Mouse (Mus musculus) myocyte (in vitro differentiated cells): ENCODE data around the gene Tex2. TPM values are rescaled to one million over a fixed set of nuclear protein-coding genes. Genes with fewer than 3 reads are reported as not detected.
"Not testable (repeated sequence)": the region's sequence is repeated elsewhere in the genome, so short reads cannot be mapped to it uniquely, and the experiment has no call there.

Experiments
- H3K27me3 ChIP-seq: one replicate; pipeline ENCODE4 v1.6.1; 2011; ENCODE audit not compliant: control insufficient read depth, insufficient read depth, insufficient read length
- H3K36me3 ChIP-seq: one replicate; pipeline ENCODE4 v1.6.1; 2011; ENCODE audit not compliant: control insufficient read depth, insufficient read depth
- H3K4me2 ChIP-seq: one replicate; pipeline ENCODE4 v1.6.1; 2011; ENCODE audit warnings: low read depth, control low read depth
- H3K4me3 ChIP-seq: one replicate; pipeline ENCODE4 v1.5.1; 2011; ENCODE audit warnings: mild to moderate bottlenecking, control low read depth, moderate library complexity
- H3K79me2 ChIP-seq: one replicate; pipeline ENCODE4 v1.6.1; 2011; ENCODE audit not compliant: control insufficient read depth, insufficient read depth
- H3ac ChIP-seq: one replicate; pipeline ENCODE4 v1.6.1; 2011; ENCODE audit not compliant: control insufficient read depth, insufficient read length
- CEBPB ChIP-seq: IDR thresholded peaks from 2 replicates; pipeline ENCODE4 v1.6.1; 2011; ENCODE audit warnings: mild to moderate bottlenecking, moderate library complexity; ENCODE audit not compliant: poor library complexity, insufficient read depth, severe bottlenecking
- E2F4 ChIP-seq: IDR thresholded peaks from one replicate; pipeline ENCODE4 v1.6.1; 2011; ENCODE audit warnings: mild to moderate bottlenecking, control low read depth, moderate library complexity; ENCODE audit not compliant: insufficient read depth
- MAX ChIP-seq: IDR thresholded peaks from one replicate; pipeline ENCODE4 v1.6.1; 2011; ENCODE audit warnings: low read depth, mild to moderate bottlenecking, control low read depth
- MYOD1 ChIP-seq, 3 experiments: IDR thresholded peaks; one replicate each; pipeline ENCODE4 v1.6.1; 2011; ENCODE audit warnings: control low read depth in 2 of 3, low read depth in 2 of 3, mild to moderate bottlenecking in 2 of 3, moderate library complexity in 1 of 3; ENCODE audit not compliant: insufficient read length in 2 of 3, control insufficient read depth in 1 of 3
- MYOG ChIP-seq, 3 experiments: IDR thresholded peaks; one replicate each; pipeline ENCODE4 v1.6.1; 2011; ENCODE audit warnings: control low read depth in 2 of 3, low read depth in 2 of 3, mild to moderate bottlenecking in 2 of 3; ENCODE audit not compliant: insufficient read length in 2 of 3, control insufficient read depth in 1 of 3, insufficient read depth in 1 of 3
- POLR2A ChIP-seq: IDR thresholded peaks from one replicate; pipeline ENCODE4 v1.6.1; 2011; ENCODE audit warnings: low read depth, mild to moderate bottlenecking, control low read depth, moderate library complexity; ENCODE audit not compliant: insufficient read length
- POLR2AphosphoS2 ChIP-seq: IDR thresholded peaks from one replicate; pipeline ENCODE4 v1.6.1; 2011; ENCODE audit warnings: low read depth, control low read depth; ENCODE audit not compliant: insufficient read length
- REST ChIP-seq: IDR thresholded peaks from one replicate; pipeline ENCODE4 v1.6.1; 2011; ENCODE audit warnings: mild to moderate bottlenecking, control low read depth, moderate library complexity; ENCODE audit not compliant: insufficient read depth, insufficient read length
- SRF ChIP-seq: IDR thresholded peaks from one replicate; pipeline ENCODE4 v1.6.1; 2011; ENCODE audit warnings: low read depth; ENCODE audit not compliant: control insufficient read depth, insufficient read length
- TCF12 ChIP-seq: IDR thresholded peaks from one replicate; pipeline ENCODE4 v1.6.1; 2011; ENCODE audit warnings: mild to moderate bottlenecking, control low read depth; ENCODE audit not compliant: poor library complexity, insufficient read depth, severe bottlenecking
- TCF3 ChIP-seq: IDR thresholded peaks from one replicate; pipeline ENCODE4 v1.6.1; 2011; ENCODE audit warnings: low read depth, control low read depth; ENCODE audit not compliant: insufficient read length
- USF1 ChIP-seq: IDR thresholded peaks from one replicate; pipeline ENCODE4 v1.6.1; 2011; ENCODE audit warnings: low read depth, mild to moderate bottlenecking, control low read depth, moderate library complexity
- polyA plus RNA-seq: library from polyadenylated mRNA; unstranded; fragments of >200 nt; fragmentation: generic; extraction: Trizol; gene quantifications from one replicate; pipeline ENCODE4 v1.2.1, GENCODE M21; 2012; ENCODE audit warnings: missing spikeins

Tex2 gene
- polyA plus RNA-seq, 1 experiment: 7.0 TPM

DNA sequence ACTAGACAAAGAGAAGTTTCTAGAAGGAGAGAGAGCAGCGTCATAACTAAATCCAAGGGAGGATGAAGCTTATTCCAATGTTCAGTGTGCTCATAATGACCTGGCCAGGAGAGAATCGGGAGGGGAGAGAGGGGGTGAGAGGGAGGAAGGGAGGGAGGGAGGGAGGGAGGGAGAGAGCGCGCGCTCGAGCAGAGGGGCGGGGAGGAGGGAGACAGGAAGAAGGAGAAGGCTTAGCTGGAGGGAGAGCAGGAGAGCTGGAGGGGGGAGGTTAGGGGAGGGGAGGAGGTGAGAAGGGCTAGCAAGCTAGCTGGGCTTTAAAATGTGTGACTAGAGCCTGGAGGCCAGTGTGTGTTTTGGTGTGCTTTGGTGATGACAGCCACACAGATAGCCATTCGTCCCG, 26.8 kb upstream of the Tex2 start:
- Histone ChIP-seq H3K79me2 (no peaks in the 10 kb centered on the region), H3K36me3 (no peaks in the 10 kb centered on the region), H3K4me3 (no peak overlapping the region), H3K27me3 (no peaks in the 10 kb centered on the region), H3ac (no peak overlapping the region), H3K4me2 (no peak overlapping the region)
- no peak for TF ChIP-seq E2F4

DNA sequence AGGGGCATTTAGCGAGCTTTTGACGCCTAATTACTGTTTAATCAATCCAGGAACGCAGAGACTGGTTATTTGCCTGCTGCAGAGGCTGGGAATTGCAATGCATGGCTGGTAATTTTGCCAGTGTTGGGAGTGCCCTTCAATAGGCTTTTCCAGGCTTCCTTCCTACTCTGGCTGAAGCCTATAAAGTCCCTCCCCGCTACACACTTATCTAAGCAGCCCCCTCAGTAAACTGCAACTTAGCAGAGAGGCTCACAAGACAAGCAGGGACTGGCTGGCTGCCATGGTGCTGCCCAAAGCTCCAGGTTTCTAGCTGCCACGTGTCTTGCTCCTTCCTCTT, 26.1 kb upstream of the Tex2 start:
- Histone ChIP-seq H3K36me3 (no peaks in the 10 kb centered on the region), H3ac (no peak overlapping the region), H3K79me2 (no peaks in the 10 kb centered on the region), H3K27me3 (no peaks in the 10 kb centered on the region), H3K4me3 (no peak overlapping the region), H3K4me2 (no peak overlapping the region)
- TF ChIP-seq REST: no peak
- no peak for TF ChIP-seq MYOD1 (IDR thresholded peaks at IDR 0.05; ENCODE audit: control insufficient read depth in 1 of 3, insufficient read length in 2 of 3, low read depth in 2 of 3)
- TF ChIP-seq POLR2AphosphoS2: no peak
- TF ChIP-seq TCF3: no peak
- TF ChIP-seq MAX: no peak
- TF ChIP-seq E2F4: no peak
- TF ChIP-seq TCF12: no peak
- TF ChIP-seq USF1: no peak
- TF ChIP-seq SRF: no peak
- TF ChIP-seq MYOG (IDR thresholded peaks at IDR 0.05; ENCODE audit: control insufficient read depth in 1 of 3, insufficient read depth in 1 of 3, insufficient read length in 2 of 3, low read depth in 2 of 3): no peak
- no peak for TF ChIP-seq POLR2A
- no peak for TF ChIP-seq CEBPB

DNA sequence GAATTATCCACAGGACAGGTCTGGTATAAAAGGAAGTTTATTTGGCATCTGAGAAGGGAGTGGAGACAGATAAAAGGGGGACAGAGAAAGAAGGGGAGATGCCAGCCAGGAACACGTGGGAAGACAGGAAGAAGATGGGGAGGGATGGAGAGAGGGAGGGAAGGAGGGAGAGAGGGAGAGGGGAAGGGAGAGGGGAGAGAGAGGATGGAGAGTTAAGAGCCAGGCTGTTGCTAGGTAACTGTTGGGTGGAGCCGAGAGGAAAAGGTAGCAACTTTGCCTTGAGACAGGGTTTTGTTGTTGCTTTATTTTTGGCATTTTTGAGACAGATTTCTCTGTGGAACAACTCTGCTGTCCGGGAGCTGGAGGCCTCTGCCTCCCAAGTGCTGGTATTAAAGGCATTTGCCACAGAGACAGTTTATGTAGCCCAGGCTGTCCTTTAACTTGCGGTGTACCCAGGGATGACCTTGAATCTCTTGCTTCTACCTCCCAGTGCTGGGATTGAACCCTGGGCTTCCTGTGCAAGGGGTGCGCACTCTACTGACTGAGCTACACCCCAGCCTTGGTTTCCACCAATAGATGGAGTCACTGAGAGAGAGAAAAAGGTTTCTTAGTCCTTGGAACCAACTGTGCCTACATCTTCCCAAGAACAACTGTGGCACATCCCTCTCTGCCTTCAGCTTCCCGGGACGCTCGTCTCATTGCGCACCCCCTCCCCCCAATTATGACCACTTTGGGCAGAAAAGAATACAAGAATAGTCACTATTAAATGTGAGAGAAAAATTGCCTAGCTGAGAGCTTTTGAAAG, 25.5 kb upstream of the Tex2 start:
- H3K79me2 ChIP-seq: no peaks in the 10 kb centered on the region
- TF ChIP-seq CEBPB (no peak), MYOG (IDR thresholded peaks at IDR 0.05; ENCODE audit: control insufficient read depth in 1 of 3, insufficient read depth in 1 of 3, insufficient read length in 2 of 3, low read depth in 2 of 3) (no peak), E2F4 (no peak), MAX (no peak), POLR2AphosphoS2 (no peak), TCF12 (no peak), MYOD1 (IDR thresholded peaks at IDR 0.05; ENCODE audit: control insufficient read depth in 1 of 3, insufficient read length in 2 of 3, low read depth in 2 of 3) (no peak), TCF3 (no peak), REST (no peak), SRF (no peak), POLR2A (no peak)
- H3K4me3 ChIP-seq: no peak overlapping the region
- H3ac ChIP-seq: no peak overlapping the region
- H3K36me3 ChIP-seq: no peaks in the 10 kb centered on the region
- no peak overlapping the region for H3K4me2 ChIP-seq
- H3K27me3 ChIP-seq: no peaks in the 10 kb centered on the region

DNA sequence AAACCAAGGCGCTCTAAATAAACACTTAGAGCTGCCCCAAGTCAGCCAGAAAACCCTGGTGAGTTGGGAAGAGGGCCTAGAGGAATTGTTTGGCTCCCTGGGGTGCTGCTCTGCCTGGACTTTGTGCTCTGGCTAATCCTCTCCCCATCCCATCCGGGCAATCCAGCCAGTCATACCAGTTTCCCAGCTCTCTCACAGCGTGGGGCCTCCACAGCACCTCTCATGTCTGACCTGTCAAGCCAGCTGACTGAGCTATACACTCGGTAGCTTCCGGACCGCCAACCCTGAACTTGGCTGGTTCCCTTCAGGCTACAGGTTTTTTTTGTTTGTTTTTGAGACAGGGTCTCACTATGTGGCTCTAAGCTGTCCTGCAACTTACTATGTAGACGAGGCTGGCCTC, 24.5 kb upstream of the Tex2 start:
- no peaks in the 10 kb centered on the region for H3K79me2 ChIP-seq
- no peak overlapping the region for H3K4me2 ChIP-seq
- no peak overlapping the region for H3K4me3 ChIP-seq
- no peaks in the 10 kb centered on the region for H3K27me3 ChIP-seq
- H3K36me3 ChIP-seq: no peaks in the 10 kb centered on the region
- TF ChIP-seq CEBPB (no peak), REST (no peak), E2F4 (no peak)
- no peak overlapping the region for H3ac ChIP-seq

DNA sequence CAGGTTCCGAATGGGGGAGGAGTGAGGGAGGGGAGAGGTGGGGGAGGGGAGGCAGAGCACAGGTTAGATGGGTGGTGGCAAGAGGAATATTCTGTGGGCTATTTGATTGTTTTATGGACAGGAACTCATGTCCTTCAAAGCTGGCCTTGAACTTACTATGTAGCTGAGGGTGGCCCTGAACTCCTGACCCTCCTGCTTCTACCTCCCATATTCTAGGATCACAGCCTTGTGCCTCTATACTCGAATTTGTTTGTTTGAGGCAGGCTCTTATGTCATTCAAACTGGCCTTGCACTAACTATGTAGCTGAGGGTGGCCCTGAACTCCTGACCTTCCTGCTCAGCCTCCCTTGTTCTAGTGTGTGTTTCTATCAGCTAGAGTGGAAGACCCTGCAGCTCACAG, 22.7 kb upstream of the Tex2 start:
- Histone ChIP-seq H3K4me2 (no peak overlapping the region), H3K27me3 (no peaks in the 10 kb centered on the region), H3K79me2 (no peaks in the 10 kb centered on the region), H3K36me3 (no peaks in the 10 kb centered on the region), H3ac (no peak overlapping the region), H3K4me3 (no peak overlapping the region)
- TF ChIP-seq POLR2AphosphoS2: no peak
- TF ChIP-seq SRF: no peak
- no peak for TF ChIP-seq E2F4
- TF ChIP-seq MYOG (IDR thresholded peaks at IDR 0.05; ENCODE audit: control insufficient read depth in 1 of 3, insufficient read depth in 1 of 3, insufficient read length in 2 of 3, low read depth in 2 of 3): no peak
- TF ChIP-seq USF1: no peak
- no peak for TF ChIP-seq MYOD1 (IDR thresholded peaks at IDR 0.05; ENCODE audit: control insufficient read depth in 1 of 3, insufficient read length in 2 of 3, low read depth in 2 of 3)
- TF ChIP-seq POLR2A: no peak
- no peak for TF ChIP-seq REST
- TF ChIP-seq TCF12: no peak
- no peak for TF ChIP-seq CEBPB
- TF ChIP-seq MAX: no peak
- no peak for TF ChIP-seq TCF3

DNA sequence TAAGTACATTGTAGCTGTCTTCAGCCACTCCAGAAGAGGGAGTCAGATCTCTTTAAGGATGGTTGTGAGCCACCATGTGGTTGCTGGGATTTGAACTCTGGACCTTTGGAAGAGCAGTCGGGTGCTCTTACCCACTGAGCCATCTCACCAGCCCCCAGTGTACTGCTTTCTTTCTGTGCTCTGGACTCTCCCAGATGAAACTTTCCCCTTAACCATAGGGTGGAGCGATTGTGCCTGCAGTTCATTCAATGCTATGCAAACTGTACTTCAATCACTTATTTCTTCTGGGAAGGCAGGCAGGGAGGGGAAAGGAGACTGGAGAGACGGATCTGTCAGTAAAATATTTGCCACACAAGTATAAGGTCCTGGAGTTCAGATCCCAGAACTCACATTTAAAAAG, 21.0 kb upstream of the Tex2 start:
- H3K4me2 ChIP-seq, H3K36me3 ChIP-seq, H3K4me3 ChIP-seq, H3ac ChIP-seq, H3K27me3 ChIP-seq, H3K79me2 ChIP-seq: not testable (repeated sequence)
